Mouse (Mus musculus): ENCODE measurements around the gene Cep19. TPM values are rescaled to one million over a fixed set of nuclear protein-coding genes. Genes with fewer than 3 reads are reported as not detected.

Cep19 gene
- polyA plus RNA-seq, 1 experiment from 2014 or later = 22.3 TPM

- WGBS = 94% methylated on average over 1 of the region's 1 CpGs
- Histone ChIP-seq H3K4me3 (ENCODE audit: low read depth, low read length) (no peak overlapping the region), H3K9me3 (ENCODE audit: control insufficient read depth) (no peaks in the 10 kb centered on the region), H3K27ac (ENCODE audit: low read depth, low read length) (no peak overlapping the region), H3K4me1 (replicated peaks; ENCODE audit: control insufficient read depth, insufficient read depth, low read length) (no peaks in the 10 kb centered on the region), H3K27me3 (replicated peaks; ENCODE audit: control insufficient read depth, insufficient read depth, low read length) (no peaks in the 10 kb centered on the region), H3K36me3 (ENCODE audit: control insufficient read depth, insufficient read depth) (peaks cover 30% of the 10 kb centered on the region), H3K9ac (ENCODE audit: low read depth, low read length) (no peak overlapping the region), H3K4me2 (replicated peaks; ENCODE audit: low read depth) (no peak overlapping the region)
- no peak for ATAC-seq
- peak; percentile 44 for TF ChIP-seq CTCF (IDR thresholded peaks at IDR 0.05; ENCODE audit: low read depth)
Observed at GRCm38 (mm10) chr16:32105698-32106097, 6.1 kb downstream of the Cep19 start.

- TF ChIP-seq CTCF (IDR thresholded peaks at IDR 0.05; ENCODE audit: low read depth) = no peak
- 90% methylated on average over 12 of the region's 12 CpGs for WGBS
Observed at GRCm38 (mm10) chr16:32107342-32108045, 7.9 kb downstream of the Cep19 start.

GRCm38 (mm10) chr16:32108170-32108569 lies 8.6 kb downstream of the Cep19 start:
- Histone ChIP-seq H3K4me2 (replicated peaks; ENCODE audit: low read depth) (no peak overlapping the region), H3K4me3 (ENCODE audit: low read depth, low read length) (no peak overlapping the region), H3K9ac (ENCODE audit: low read depth, low read length) (no peak overlapping the region), H3K9me3 (ENCODE audit: control insufficient read depth) (no peaks in the 10 kb centered on the region), H3K4me1 (replicated peaks; ENCODE audit: control insufficient read depth, insufficient read depth, low read length) (no peaks in the 10 kb centered on the region), H3K27me3 (replicated peaks; ENCODE audit: control insufficient read depth, insufficient read depth, low read length) (no peaks in the 10 kb centered on the region), H3K27ac (ENCODE audit: low read depth, low read length) (no peak overlapping the region), H3K36me3 (ENCODE audit: control insufficient read depth, insufficient read depth) (peaks cover 19% of the 10 kb centered on the region; the same call in 1 of the 2 replicates)
- no peak for ATAC-seq
- TF ChIP-seq CTCF (IDR thresholded peaks at IDR 0.05; ENCODE audit: low read depth) = peak; percentile 42
- 80% methylated on average over 7 of the region's 7 CpGs for WGBS

More at GRCm38 (mm10) chr16:32107342-32108045, 7.9 kb downstream of the Cep19 start:
- Histone ChIP-seq H3K9me3 (ENCODE audit: control insufficient read depth) (no peaks in the 10 kb centered on the region), H3K27ac (ENCODE audit: low read depth, low read length) (no peak overlapping the region), H3K9ac (ENCODE audit: low read depth, low read length) (no peak overlapping the region), H3K4me1 (replicated peaks; ENCODE audit: control insufficient read depth, insufficient read depth, low read length) (no peaks in the 10 kb centered on the region), H3K27me3 (replicated peaks; ENCODE audit: control insufficient read depth, insufficient read depth, low read length) (no peaks in the 10 kb centered on the region), H3K36me3 (ENCODE audit: control insufficient read depth, insufficient read depth) (peaks cover 24% of the 10 kb centered on the region), H3K4me3 (ENCODE audit: low read depth, low read length) (no peak overlapping the region), H3K4me2 (replicated peaks; ENCODE audit: low read depth) (no peak overlapping the region)
- no peak for ATAC-seq

- WGBS = 96% methylated on average over 2 of the region's 2 CpGs
- ATAC-seq = no peak
Observed at GRCm38 (mm10) chr16:32108578-32108977, 9.0 kb downstream of the Cep19 start.

GRCm38 (mm10) chr16:32110951-32111699 lies 11.5 kb downstream of the Cep19 start:
- H3K27ac ChIP-seq (ENCODE audit: low read depth, low read length) = no peak overlapping the region
- H3K9me3 ChIP-seq (ENCODE audit: control insufficient read depth) = no peaks in the 10 kb centered on the region
- peaks cover 14% of the 10 kb centered on the region; the same call in 1 of the 2 replicates for H3K36me3 ChIP-seq (ENCODE audit: control insufficient read depth, insufficient read depth)
- no peaks in the 10 kb centered on the region for H3K4me1 ChIP-seq (replicated peaks; ENCODE audit: control insufficient read depth, insufficient read depth, low read length)
- H3K9ac ChIP-seq (ENCODE audit: low read depth, low read length) = no peak overlapping the region
- no peak overlapping the region for H3K4me2 ChIP-seq (replicated peaks; ENCODE audit: low read depth)
- no peak overlapping the region for H3K4me3 ChIP-seq (ENCODE audit: low read depth, low read length)
- ATAC-seq = no peak
- no peaks in the 10 kb centered on the region for H3K27me3 ChIP-seq (replicated peaks; ENCODE audit: control insufficient read depth, insufficient read depth, low read length)
- WGBS = 75% methylated on average over 15 of the region's 15 CpGs
- peak; percentile 46 for TF ChIP-seq CTCF (IDR thresholded peaks at IDR 0.05; ENCODE audit: low read depth)

More at GRCm38 (mm10) chr16:32108578-32108977, 9.0 kb downstream of the Cep19 start:
- H3K9me3 ChIP-seq (ENCODE audit: control insufficient read depth) = no peaks in the 10 kb centered on the region
- H3K27ac ChIP-seq (ENCODE audit: low read depth, low read length) = no peak overlapping the region
- no peak for TF ChIP-seq CTCF (IDR thresholded peaks at IDR 0.05; ENCODE audit: low read depth)
- no peak overlapping the region for H3K4me2 ChIP-seq (replicated peaks; ENCODE audit: low read depth)
- H3K4me3 ChIP-seq (ENCODE audit: low read depth, low read length) = no peak overlapping the region
- no peak overlapping the region for H3K9ac ChIP-seq (ENCODE audit: low read depth, low read length)
- no peaks in the 10 kb centered on the region for H3K27me3 ChIP-seq (replicated peaks; ENCODE audit: control insufficient read depth, insufficient read depth, low read length)
- no peaks in the 10 kb centered on the region for H3K4me1 ChIP-seq (replicated peaks; ENCODE audit: control insufficient read depth, insufficient read depth, low read length)
- peaks cover 19% of the 10 kb centered on the region; the same call in 1 of the 2 replicates for H3K36me3 ChIP-seq (ENCODE audit: control insufficient read depth, insufficient read depth)

- Histone ChIP-seq H3K27ac (ENCODE audit: low read depth, low read length) (no peak overlapping the region), H3K4me1 (replicated peaks; ENCODE audit: control insufficient read depth, insufficient read depth, low read length) (no peaks in the 10 kb centered on the region), H3K4me2 (replicated peaks; ENCODE audit: low read depth) (0 out of 2 replicates have a peak overlapping the region, but pooled peaks have one; percentile 18), H3K4me3 (ENCODE audit: low read depth, low read length) (no peak overlapping the region), H3K9me3 (ENCODE audit: control insufficient read depth) (no peaks in the 10 kb centered on the region), H3K9ac (ENCODE audit: low read depth, low read length) (no peak overlapping the region), H3K27me3 (replicated peaks; ENCODE audit: control insufficient read depth, insufficient read depth, low read length) (no peaks in the 10 kb centered on the region), H3K36me3 (ENCODE audit: control insufficient read depth, insufficient read depth) (no peaks in the 10 kb centered on the region)
- TF ChIP-seq CTCF (IDR thresholded peaks at IDR 0.05; ENCODE audit: low read depth) = no peak
- 55% methylated on average over 23 of the region's 23 CpGs for WGBS
- no peak for ATAC-seq
Observed at GRCm38 (mm10) chr16:32113541-32114218, 14.1 kb downstream of the Cep19 start.

Data from intestine, postnatal 0 days (tissue).